Mouse (Mus musculus): ENCODE measurements around the gene Morc3.
A peak's percentile ranks its signal among the peaks of the same experiment; 100 is the strongest.

The Morc3 gene

GRCm38 (mm10) chr16:93831627-93832395 is at the start of gene Morc3:
Morc3 (plus strand) TSS chr16:93832121.
- DNase-seq, result peak; percentile 100

DNA sequence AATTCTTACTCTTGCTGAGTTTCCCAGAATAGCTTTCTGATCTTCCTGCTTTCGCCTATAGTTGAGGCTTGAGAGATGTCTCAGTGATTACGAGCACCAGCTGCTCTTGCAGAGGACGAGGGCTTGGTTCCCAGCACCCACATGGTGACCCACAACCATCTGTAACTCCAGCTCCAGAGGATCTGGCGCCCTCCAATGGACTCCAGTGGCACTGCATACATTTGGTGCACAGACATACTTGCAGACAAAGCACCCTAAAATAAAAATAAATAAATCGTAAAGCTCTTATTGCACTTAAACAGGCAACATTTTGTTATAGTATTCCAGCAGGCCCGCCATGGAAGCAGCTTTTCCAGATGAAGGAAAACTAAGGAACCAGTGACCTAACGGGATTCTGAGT is 47.7 kb upstream of the Morc3 start:
- DNase-seq, result no peak

- DNase-seq, result peak; percentile 76
Measured at GRCm38 (mm10) chr16:93785805-93786204, 46.1 kb upstream of the Morc3 start.

DNA sequence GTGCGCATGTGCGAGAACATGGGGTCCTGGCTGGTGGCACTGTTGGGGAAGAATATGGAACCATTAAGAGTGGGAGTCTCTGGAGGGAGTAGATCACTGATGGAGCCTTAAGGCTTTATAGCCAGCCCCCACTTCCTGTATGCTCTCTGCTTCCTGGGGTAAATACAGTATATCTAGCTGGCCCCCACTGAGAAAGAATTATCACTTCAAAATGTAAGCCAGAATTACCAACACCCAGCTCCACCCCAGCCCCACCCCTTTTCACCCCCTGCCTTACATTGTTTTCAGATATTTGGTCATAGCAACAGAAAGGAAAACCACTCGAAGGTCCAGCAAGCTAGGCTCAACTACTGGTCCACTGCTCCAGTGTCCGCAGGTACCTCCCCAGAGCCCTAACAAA is 43.5 kb upstream of the Morc3 start:
- no peak for DNase-seq

- peak; percentile 35 for DNase-seq
Measured at GRCm38 (mm10) chr16:93788881-93789280, 43.0 kb upstream of the Morc3 start.

DNA sequence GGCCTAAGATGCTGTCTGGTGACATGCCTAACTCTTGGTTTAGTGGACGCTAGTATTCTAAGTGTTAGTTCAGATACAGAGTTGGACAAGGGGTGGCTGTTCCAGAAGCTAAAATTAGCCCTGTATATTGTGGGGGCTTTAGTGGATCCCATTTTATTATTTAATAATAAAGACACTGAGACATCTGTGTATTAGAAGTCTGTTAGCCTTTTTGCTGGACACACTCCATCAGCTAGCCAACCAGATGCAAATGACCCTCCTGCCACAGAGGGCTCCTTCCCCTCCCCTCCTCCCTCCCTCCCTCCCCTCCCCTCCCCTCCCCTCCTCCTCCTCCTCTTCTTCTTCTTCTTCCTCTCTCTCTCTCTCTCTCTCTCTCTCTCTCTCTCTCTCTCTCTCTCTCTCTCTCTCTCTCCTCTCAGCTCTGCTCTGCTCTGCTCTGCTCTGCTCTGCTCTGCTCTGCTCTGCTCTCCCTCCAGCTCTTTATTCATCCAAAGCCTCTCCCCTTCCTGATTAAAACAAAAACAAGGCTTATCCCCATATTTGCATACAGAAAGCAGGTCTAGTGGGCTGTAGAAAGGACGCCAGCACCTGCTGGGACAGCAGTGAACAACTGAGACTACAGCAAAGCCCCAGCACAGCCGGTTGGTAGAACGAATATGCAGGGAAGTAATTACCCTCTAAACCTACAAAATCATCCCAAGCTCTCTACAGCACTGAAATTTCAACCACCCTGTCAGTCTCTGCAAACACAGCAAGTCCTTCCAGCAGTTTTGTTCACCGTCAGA is 41.8 kb upstream of the Morc3 start:
- DNase-seq, result no peak

DNA sequence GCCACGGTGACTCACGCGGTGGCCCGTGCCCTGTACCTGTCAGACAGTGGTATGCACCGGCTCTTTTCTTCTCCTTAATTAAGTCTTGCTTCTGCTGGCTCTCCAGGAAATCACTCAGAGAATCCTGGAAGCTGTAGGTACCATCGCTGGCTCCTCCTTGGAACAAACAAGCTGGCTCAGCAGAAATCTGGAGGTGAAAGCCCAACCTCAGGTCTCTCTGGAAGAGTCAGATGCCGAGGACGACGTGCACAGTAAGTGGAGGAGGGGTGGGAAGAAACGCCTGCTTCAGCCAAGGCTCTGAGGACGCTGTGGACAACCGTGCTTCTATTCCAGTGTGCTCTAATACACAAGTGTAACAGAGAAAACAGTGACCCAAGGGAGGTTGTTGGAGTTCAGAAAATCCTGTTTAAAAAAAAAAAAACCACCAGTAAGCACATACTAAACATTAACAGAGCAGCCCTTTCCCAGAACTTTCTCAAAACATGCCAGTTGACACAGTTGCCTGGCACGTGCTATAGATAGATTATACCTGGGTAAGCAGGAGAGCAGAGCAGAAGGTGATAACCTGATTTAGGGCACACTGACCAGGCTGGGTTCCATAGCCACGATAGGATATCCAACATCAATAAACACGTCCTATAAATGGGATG is 38.8 kb upstream of the Morc3 start:
- no peak for DNase-seq

- no peak for DNase-seq
Measured at GRCm38 (mm10) chr16:93794845-93795244, 37.1 kb upstream of the Morc3 start.

DNA sequence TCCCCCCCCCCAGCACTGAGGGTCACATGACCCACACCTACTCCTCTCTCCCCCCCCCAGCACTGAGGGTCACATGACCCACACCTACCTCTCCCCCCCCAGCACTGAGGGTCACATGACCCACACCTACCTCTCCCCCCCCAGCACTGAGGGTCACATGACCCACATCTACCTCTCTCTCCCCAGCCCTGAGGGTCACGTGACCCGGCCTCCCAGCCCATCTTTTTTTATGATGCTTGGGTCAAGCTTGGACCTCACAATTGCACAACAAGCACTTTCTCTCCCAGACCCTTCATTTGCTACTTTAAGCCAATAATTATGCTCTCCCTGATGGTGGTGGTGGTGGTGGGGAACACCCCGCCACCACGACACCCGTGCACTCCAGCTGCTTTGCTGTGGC is 36.5 kb upstream of the Morc3 start:
- DNase-seq, result no peak

GRCm38 (mm10) chr16:93797021-93797840 is 34.7 kb upstream of the Morc3 start:
- no peak for DNase-seq

GRCm38 (mm10) chr16:93797841-93798492 is 34.0 kb upstream of the Morc3 start:
- no peak for DNase-seq

DNA sequence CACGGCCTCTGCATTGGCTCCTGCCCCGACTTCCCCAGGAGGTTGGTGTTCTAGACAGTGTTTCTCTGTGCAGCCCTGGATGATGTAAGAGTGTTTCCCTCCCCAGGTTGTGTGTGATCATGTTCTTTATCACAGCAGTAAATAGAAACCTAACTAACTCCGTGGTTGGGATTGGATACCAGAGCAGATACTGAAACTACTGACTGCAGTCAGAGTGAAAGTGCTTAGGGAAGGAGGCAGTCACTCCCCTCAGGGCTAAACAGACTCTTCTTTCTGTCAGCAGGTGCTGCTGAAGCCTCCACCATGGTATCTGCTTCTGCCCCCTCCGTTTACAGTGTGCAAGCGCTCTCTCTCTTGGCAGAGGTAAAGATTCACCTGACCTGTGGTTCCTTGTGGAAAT is 33.3 kb upstream of the Morc3 start:
- DNase-seq, result no peak

- no peak for DNase-seq
Measured at GRCm38 (mm10) chr16:93799071-93799470, 32.9 kb upstream of the Morc3 start.

DNA sequence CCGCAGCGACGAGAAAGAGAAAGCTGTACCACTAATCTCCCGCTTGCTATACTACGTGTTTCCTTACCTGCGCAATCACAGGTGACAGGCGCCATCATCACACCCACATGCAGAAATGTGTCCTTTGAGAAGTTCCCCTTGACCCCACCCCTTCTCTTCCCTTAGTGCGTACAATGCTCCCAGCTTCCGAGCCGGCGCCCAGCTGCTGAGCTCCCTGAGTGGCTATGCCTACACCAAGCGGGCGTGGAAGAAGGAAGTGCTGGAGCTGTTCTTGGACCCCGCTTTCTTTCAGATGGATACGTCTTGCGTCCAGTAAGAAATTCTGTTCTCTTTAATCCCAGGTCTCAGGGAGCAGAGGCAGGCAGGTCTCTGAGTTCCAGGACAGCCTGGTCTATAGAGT is 32.0 kb upstream of the Morc3 start:
- no peak for DNase-seq

GRCm38 (mm10) chr16:93807167-93807566 is 24.8 kb upstream of the Morc3 start:
- DNase-seq, result no peak

DNA sequence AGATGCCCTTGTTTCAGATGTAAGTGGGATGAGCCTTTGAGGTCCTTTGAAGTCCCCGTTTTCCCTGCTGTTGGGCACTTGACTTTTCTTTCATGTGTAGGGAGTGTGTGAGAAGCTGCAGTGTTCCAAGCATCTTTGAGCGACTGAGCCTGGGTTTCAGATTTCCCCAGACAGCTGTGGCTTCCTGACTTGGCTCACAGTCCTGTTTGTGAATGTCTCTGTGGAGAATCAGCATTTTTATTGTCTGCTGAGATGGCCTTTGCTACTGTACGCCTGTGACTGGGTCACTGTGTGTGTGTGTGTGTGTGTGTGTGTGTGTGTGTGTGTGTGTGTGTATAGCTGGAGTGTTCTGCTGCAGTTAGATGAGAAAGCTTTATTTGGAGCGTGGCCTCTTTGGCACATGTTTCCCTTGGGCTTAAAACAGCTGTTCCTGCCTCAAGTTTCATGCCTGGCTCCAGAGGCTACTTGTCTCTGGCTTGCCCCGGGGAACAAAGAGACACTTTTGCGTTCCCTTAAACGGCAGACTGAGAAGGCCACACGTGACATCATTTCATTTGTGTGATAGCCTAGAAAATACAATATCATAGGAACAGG is 23.9 kb upstream of the Morc3 start:
- DNase-seq, result peak; percentile 63

DNA sequence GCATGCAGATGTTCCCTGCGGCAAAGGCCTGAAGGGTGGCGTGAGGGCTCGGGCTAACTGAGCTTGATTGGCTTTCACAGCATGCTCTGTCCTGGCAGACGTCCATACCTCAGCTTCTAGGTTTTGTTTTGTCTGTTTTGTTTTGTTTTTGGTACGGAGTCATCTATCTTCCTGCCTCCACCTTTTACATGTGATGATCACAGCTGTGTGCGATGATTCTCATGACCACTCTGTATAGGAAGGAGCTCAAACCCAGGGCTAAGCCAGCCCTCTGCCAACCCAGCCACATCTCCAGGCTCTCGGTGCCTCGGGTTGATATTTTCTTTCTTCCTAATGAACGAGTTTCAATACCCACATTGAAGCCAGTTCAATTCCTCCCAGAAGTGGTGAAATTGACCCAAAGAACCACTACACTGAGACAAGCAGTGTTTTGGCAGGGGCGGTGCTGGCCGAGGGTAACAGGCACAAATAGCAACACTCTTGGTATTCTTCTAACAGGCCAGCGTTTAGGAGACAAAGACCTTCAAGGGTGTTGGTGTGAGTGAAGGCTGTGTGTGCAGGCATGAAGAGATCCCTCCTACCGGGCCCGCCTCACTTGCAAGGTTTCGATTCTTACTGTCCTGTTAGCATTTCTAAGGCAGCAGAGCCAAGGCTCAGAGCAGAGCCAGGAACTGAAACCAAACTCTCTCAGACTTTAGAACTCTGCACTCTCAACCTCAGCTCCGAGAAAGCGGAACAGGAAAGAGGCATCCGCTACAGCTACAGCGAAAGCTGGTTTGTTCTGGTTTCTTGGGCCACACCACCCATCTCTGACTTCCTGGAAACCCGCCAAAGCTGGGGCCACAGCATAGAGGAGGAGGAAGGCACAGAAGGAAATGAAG is 15.8 kb upstream of the Morc3 start:
- DNase-seq, result peak; percentile 92

- peak; percentile 49 for DNase-seq
Measured at GRCm38 (mm10) chr16:93816861-93817260, 15.1 kb upstream of the Morc3 start.

GRCm38 (mm10) chr16:93817371-93817770 is 14.6 kb upstream of the Morc3 start:
- DNase-seq, result no peak

GRCm38 (mm10) chr16:93818691-93819324 is 13.1 kb upstream of the Morc3 start:
- DNase-seq, result peak; percentile 22
